Mouse (Mus musculus) myocyte (in vitro differentiated cells): ENCODE measurements around the gene Nptxr. TPM values are rescaled to one million over a fixed set of nuclear protein-coding genes. Genes with fewer than 3 reads are reported as not detected.

Source experiments
- H3K27me3 ChIP-seq: one replicate; pipeline ENCODE4 v1.6.1; 2011; ENCODE audit not compliant: control insufficient read depth, insufficient read depth, insufficient read length
- H3K36me3 ChIP-seq: one replicate; pipeline ENCODE4 v1.6.1; 2011; ENCODE audit not compliant: control insufficient read depth, insufficient read depth
- H3K4me2 ChIP-seq: one replicate; pipeline ENCODE4 v1.6.1; 2011; ENCODE audit warnings: low read depth, control low read depth
- H3K4me3 ChIP-seq: one replicate; pipeline ENCODE4 v1.5.1; 2011; ENCODE audit warnings: mild to moderate bottlenecking, control low read depth, moderate library complexity
- H3K79me2 ChIP-seq: one replicate; pipeline ENCODE4 v1.6.1; 2011; ENCODE audit not compliant: control insufficient read depth, insufficient read depth
- H3ac ChIP-seq: one replicate; pipeline ENCODE4 v1.6.1; 2011; ENCODE audit not compliant: control insufficient read depth, insufficient read length
- CEBPB ChIP-seq: IDR thresholded peaks from 2 replicates; pipeline ENCODE4 v1.6.1; 2011; ENCODE audit warnings: mild to moderate bottlenecking, moderate library complexity; ENCODE audit not compliant: poor library complexity, insufficient read depth, severe bottlenecking
- E2F4 ChIP-seq: IDR thresholded peaks from one replicate; pipeline ENCODE4 v1.6.1; 2011; ENCODE audit warnings: mild to moderate bottlenecking, control low read depth, moderate library complexity; ENCODE audit not compliant: insufficient read depth
- MAX ChIP-seq: IDR thresholded peaks from one replicate; pipeline ENCODE4 v1.6.1; 2011; ENCODE audit warnings: low read depth, mild to moderate bottlenecking, control low read depth
- MYOD1 ChIP-seq, 3 experiments: IDR thresholded peaks; one replicate each; pipeline ENCODE4 v1.6.1; 2011; ENCODE audit warnings: control low read depth in 2 of 3, low read depth in 2 of 3, mild to moderate bottlenecking in 2 of 3, moderate library complexity in 1 of 3; ENCODE audit not compliant: insufficient read length in 2 of 3, control insufficient read depth in 1 of 3
- MYOG ChIP-seq, 3 experiments: IDR thresholded peaks; one replicate each; pipeline ENCODE4 v1.6.1; 2011; ENCODE audit warnings: control low read depth in 2 of 3, low read depth in 2 of 3, mild to moderate bottlenecking in 2 of 3; ENCODE audit not compliant: insufficient read length in 2 of 3, control insufficient read depth in 1 of 3, insufficient read depth in 1 of 3
- POLR2A ChIP-seq: IDR thresholded peaks from one replicate; pipeline ENCODE4 v1.6.1; 2011; ENCODE audit warnings: low read depth, mild to moderate bottlenecking, control low read depth, moderate library complexity; ENCODE audit not compliant: insufficient read length
- POLR2AphosphoS2 ChIP-seq: IDR thresholded peaks from one replicate; pipeline ENCODE4 v1.6.1; 2011; ENCODE audit warnings: low read depth, control low read depth; ENCODE audit not compliant: insufficient read length
- REST ChIP-seq: IDR thresholded peaks from one replicate; pipeline ENCODE4 v1.6.1; 2011; ENCODE audit warnings: mild to moderate bottlenecking, control low read depth, moderate library complexity; ENCODE audit not compliant: insufficient read depth, insufficient read length
- SRF ChIP-seq: IDR thresholded peaks from one replicate; pipeline ENCODE4 v1.6.1; 2011; ENCODE audit warnings: low read depth; ENCODE audit not compliant: control insufficient read depth, insufficient read length
- TCF12 ChIP-seq: IDR thresholded peaks from one replicate; pipeline ENCODE4 v1.6.1; 2011; ENCODE audit warnings: mild to moderate bottlenecking, control low read depth; ENCODE audit not compliant: poor library complexity, insufficient read depth, severe bottlenecking
- TCF3 ChIP-seq: IDR thresholded peaks from one replicate; pipeline ENCODE4 v1.6.1; 2011; ENCODE audit warnings: low read depth, control low read depth; ENCODE audit not compliant: insufficient read length
- USF1 ChIP-seq: IDR thresholded peaks from one replicate; pipeline ENCODE4 v1.6.1; 2011; ENCODE audit warnings: low read depth, mild to moderate bottlenecking, control low read depth, moderate library complexity
- polyA plus RNA-seq: library from polyadenylated mRNA; unstranded; fragments of >200 nt; fragmentation: generic; extraction: Trizol; gene quantifications from one replicate; pipeline ENCODE4 v1.2.1, GENCODE M21; 2012; ENCODE audit warnings: missing spikeins

Nptxr gene
- polyA plus RNA-seq, 1 experiment, result 14.3 TPM

GRCm38 (mm10) chr15:79767327-79767961 is 37.1 kb downstream of the Nptxr start:
- TF ChIP-seq TCF3 (no peak), POLR2A (no peak), SRF (no peak), TCF12 (no peak), MAX (no peak), POLR2AphosphoS2 (no peak), E2F4 (no peak)
- Histone ChIP-seq H3K36me3 (peaks cover 3% of the 10 kb centered on the region), H3ac (no peak overlapping the region), H3K27me3 (no peaks in the 10 kb centered on the region), H3K4me2 (peak overlapping the region; percentile 1), H3K79me2 (peaks cover 21% of the 10 kb centered on the region), H3K4me3 (no peak overlapping the region)

GRCm38 (mm10) chr15:79766586-79767071 is 37.9 kb downstream of the Nptxr start:
- peaks cover 6% of the 10 kb centered on the region for H3K36me3 ChIP-seq
- peaks cover 17% of the 10 kb centered on the region for H3K79me2 ChIP-seq
- TF ChIP-seq MYOG (IDR thresholded peaks at IDR 0.05; ENCODE audit: control insufficient read depth in 1 of 3, insufficient read depth in 1 of 3, insufficient read length in 2 of 3, low read depth in 2 of 3) (no peak), CEBPB (no peak), MAX (no peak), REST (no peak), POLR2AphosphoS2 (no peak), TCF12 (no peak), USF1 (no peak), MYOD1 (IDR thresholded peaks at IDR 0.05; ENCODE audit: control insufficient read depth in 1 of 3, insufficient read length in 2 of 3, low read depth in 2 of 3) (no peak), POLR2A (no peak), SRF (no peak), TCF3 (no peak), E2F4 (no peak)
- H3ac ChIP-seq, result no peak overlapping the region
- no peak overlapping the region for H3K4me2 ChIP-seq
- H3K4me3 ChIP-seq, result no peak overlapping the region
- H3K27me3 ChIP-seq, result no peaks in the 10 kb centered on the region

- TF ChIP-seq USF1 (no peak), MYOD1 (IDR thresholded peaks at IDR 0.05; ENCODE audit: control insufficient read depth in 1 of 3, insufficient read length in 2 of 3, low read depth in 2 of 3) (peak in 1 of 3 experiments; percentile 3)
- H3ac ChIP-seq, result no peak overlapping the region
- H3K27me3 ChIP-seq, result no peaks in the 10 kb centered on the region
- peaks cover 17% of the 10 kb centered on the region for H3K79me2 ChIP-seq
- no peak overlapping the region for H3K4me2 ChIP-seq
- H3K4me3 ChIP-seq, result peak overlapping the region; percentile 0
- peaks cover 6% of the 10 kb centered on the region for H3K36me3 ChIP-seq
Measured at GRCm38 (mm10) chr15:79766168-79766567, 38.4 kb downstream of the Nptxr start.

GRCm38 (mm10) chr15:79765361-79765760 is 39.2 kb downstream of the Nptxr start:
- peaks cover 17% of the 10 kb centered on the region for H3K79me2 ChIP-seq
- H3K27me3 ChIP-seq, result no peaks in the 10 kb centered on the region
- peaks cover 6% of the 10 kb centered on the region for H3K36me3 ChIP-seq
- H3K4me3 ChIP-seq, result peak overlapping the region; percentile 0
- TF ChIP-seq MYOG (IDR thresholded peaks at IDR 0.05; ENCODE audit: control insufficient read depth in 1 of 3, insufficient read depth in 1 of 3, insufficient read length in 2 of 3, low read depth in 2 of 3), result no peak
- no peak for TF ChIP-seq REST
- TF ChIP-seq CEBPB, result no peak
- peak in 1 of 3 experiments; percentile 39 for TF ChIP-seq MYOD1 (IDR thresholded peaks at IDR 0.05; ENCODE audit: control insufficient read depth in 1 of 3, insufficient read length in 2 of 3, low read depth in 2 of 3)
- no peak for TF ChIP-seq POLR2A
- TF ChIP-seq MAX, result no peak
- TF ChIP-seq USF1, result no peak
- TF ChIP-seq POLR2AphosphoS2, result no peak
- H3ac ChIP-seq, result no peak overlapping the region
- peak overlapping the region; percentile 41 for H3K4me2 ChIP-seq

- no peak overlapping the region for H3ac ChIP-seq
- no peaks in the 10 kb centered on the region for H3K27me3 ChIP-seq
- TF ChIP-seq MYOG (IDR thresholded peaks at IDR 0.05; ENCODE audit: control insufficient read depth in 1 of 3, insufficient read depth in 1 of 3, insufficient read length in 2 of 3, low read depth in 2 of 3) (no peak), E2F4 (no peak), MYOD1 (IDR thresholded peaks at IDR 0.05; ENCODE audit: control insufficient read depth in 1 of 3, insufficient read length in 2 of 3, low read depth in 2 of 3) (no peak), USF1 (no peak), TCF3 (no peak), MAX (no peak), POLR2A (no peak), CEBPB (0 out of 2 replicates have a peak, but pooled peaks have one; percentile 36)
- peaks cover 6% of the 10 kb centered on the region for H3K36me3 ChIP-seq
- H3K79me2 ChIP-seq, result peaks cover 12% of the 10 kb centered on the region
- peak overlapping the region; percentile 0 for H3K4me3 ChIP-seq
- peak overlapping the region; percentile 41 for H3K4me2 ChIP-seq
Measured at GRCm38 (mm10) chr15:79764539-79765267, 39.9 kb downstream of the Nptxr start.
